Mouse (Mus musculus) ES-Bruce4 (cell line): ENCODE results near the gene E2f6.

ENCODE experiments used
- CTCF ChIP-seq: IDR thresholded peaks from one replicate; pipeline ENCODE4 v1.8.1; 2011; ENCODE audit warnings: low read depth, low read length
- EP300 ChIP-seq: IDR thresholded peaks from 2 replicates; pipeline ENCODE4 v1.6.1; 2011; ENCODE audit warnings: low read depth, low read length; ENCODE audit not compliant: insufficient read depth

DNA sequence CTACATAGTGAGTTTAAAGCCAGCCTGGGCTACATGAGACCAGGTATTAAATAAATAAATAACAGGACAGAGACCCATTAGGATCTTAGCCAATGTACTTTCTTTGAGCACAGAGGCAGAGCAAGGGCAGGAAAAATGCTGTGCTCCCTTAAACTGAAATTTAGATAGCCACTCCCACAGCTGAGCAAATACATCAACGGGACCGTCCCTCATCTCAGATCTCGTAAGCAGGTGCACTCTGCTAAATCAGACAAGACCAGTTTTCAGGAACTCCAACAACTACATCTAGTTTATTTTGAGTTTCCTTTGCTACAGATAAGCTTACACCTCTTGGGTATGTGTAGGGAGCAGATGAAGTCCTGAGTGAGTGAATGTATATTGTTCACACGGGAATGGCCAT lies 47.3 kb downstream of the E2f6 start:
- TF ChIP-seq CTCF: no peak
- TF ChIP-seq EP300: no peak
